Mouse (Mus musculus): Measurements from ENCODE around the gene Eif2ak3. TPM values are rescaled to one million over a fixed set of nuclear protein-coding genes. Genes with fewer than 3 reads are reported as not detected.

Gene Eif2ak3
- polyA plus RNA-seq, 1 experiment from 2014 or later, result 5.0 TPM

- H3K4me3 ChIP-seq (ENCODE audit: low read depth, low read length), result peak overlapping the region; percentile 44
- peak overlapping the region; percentile 72 for H3K27ac ChIP-seq (ENCODE audit: low read depth, low read length)
- H3K9me3 ChIP-seq (replicated peaks; ENCODE audit: control insufficient read depth, low read length), result no peaks in the 10 kb centered on the region
- H3K36me3 ChIP-seq (ENCODE audit: control insufficient read depth, insufficient read depth, low read length), result no peaks in the 10 kb centered on the region
- 7% methylated on average over 23 of the region's 23 CpGs for WGBS (ENCODE audit: insufficient replicate concordance)
- H3K4me1 ChIP-seq (ENCODE audit: control insufficient read depth, insufficient read depth, low read length), result peaks cover 13% of the 10 kb centered on the region
- no peaks in the 10 kb centered on the region; the same call in 1 of the 2 replicates for H3K27me3 ChIP-seq (ENCODE audit: control insufficient read depth, insufficient read depth, low read length)
- H3K9ac ChIP-seq (ENCODE audit: low read depth, low read length), result peak overlapping the region; percentile 74
- peak overlapping the region; percentile 74 for H3K4me2 ChIP-seq
- peak; percentile 88 for ATAC-seq (replicated peaks; ENCODE audit: insufficient number of reproducible peaks, low FRiP score, low TSS enrichment)
Measured at GRCm38 (mm10) chr6:70824085-70824986, 20.0 kb upstream of the Eif2ak3 start.

- ATAC-seq (replicated peaks; ENCODE audit: insufficient number of reproducible peaks, low FRiP score, low TSS enrichment), result no peak; the same call in 1 of the 2 replicates
- H3K9me3 ChIP-seq (replicated peaks; ENCODE audit: control insufficient read depth, low read length), result no peaks in the 10 kb centered on the region
- no peaks in the 10 kb centered on the region; the same call in 1 of the 2 replicates for H3K27me3 ChIP-seq (ENCODE audit: control insufficient read depth, insufficient read depth, low read length)
- H3K36me3 ChIP-seq (ENCODE audit: control insufficient read depth, insufficient read depth, low read length), result no peaks in the 10 kb centered on the region
- peak overlapping the region; percentile 74; the same call in 1 of the 2 replicates for H3K9ac ChIP-seq (ENCODE audit: low read depth, low read length)
- H3K4me1 ChIP-seq (ENCODE audit: control insufficient read depth, insufficient read depth, low read length), result peaks cover 13% of the 10 kb centered on the region
- 46% methylated on average over 4 of the region's 4 CpGs for WGBS (ENCODE audit: insufficient replicate concordance)
- peak overlapping the region; percentile 74 for H3K4me2 ChIP-seq
- peak overlapping the region; percentile 72 for H3K27ac ChIP-seq (ENCODE audit: low read depth, low read length)
- peak overlapping the region; percentile 44 for H3K4me3 ChIP-seq (ENCODE audit: low read depth, low read length)
Measured at GRCm38 (mm10) chr6:70824987-70825337, 19.4 kb upstream of the Eif2ak3 start.

GRCm38 (mm10) chr6:70829451-70829850 lies 14.9 kb upstream of the Eif2ak3 start:
- H3K9ac ChIP-seq (ENCODE audit: low read depth, low read length), result no peak overlapping the region
- H3K4me3 ChIP-seq (ENCODE audit: low read depth, low read length), result no peak overlapping the region
- no peak overlapping the region for H3K27ac ChIP-seq (ENCODE audit: low read depth, low read length)
- H3K4me1 ChIP-seq (ENCODE audit: control insufficient read depth, insufficient read depth, low read length), result no peaks in the 10 kb centered on the region
- no peaks in the 10 kb centered on the region; the same call in 1 of the 2 replicates for H3K27me3 ChIP-seq (ENCODE audit: control insufficient read depth, insufficient read depth, low read length)
- H3K4me2 ChIP-seq, result no peak overlapping the region
- H3K36me3 ChIP-seq (ENCODE audit: control insufficient read depth, insufficient read depth, low read length), result no peaks in the 10 kb centered on the region
- ATAC-seq (replicated peaks; ENCODE audit: insufficient number of reproducible peaks, low FRiP score, low TSS enrichment), result no peak
- 63% methylated on average over 2 of the region's 2 CpGs for WGBS (ENCODE audit: insufficient replicate concordance)
- H3K9me3 ChIP-seq (replicated peaks; ENCODE audit: control insufficient read depth, low read length), result no peaks in the 10 kb centered on the region

GRCm38 (mm10) chr6:70830552-70830951 lies 13.8 kb upstream of the Eif2ak3 start:
- no peak overlapping the region for H3K4me2 ChIP-seq
- no peaks in the 10 kb centered on the region; the same call in 1 of the 2 replicates for H3K27me3 ChIP-seq (ENCODE audit: control insufficient read depth, insufficient read depth, low read length)
- no peaks in the 10 kb centered on the region for H3K4me1 ChIP-seq (ENCODE audit: control insufficient read depth, insufficient read depth, low read length)
- H3K4me3 ChIP-seq (ENCODE audit: low read depth, low read length), result no peak overlapping the region
- no peaks in the 10 kb centered on the region for H3K9me3 ChIP-seq (replicated peaks; ENCODE audit: control insufficient read depth, low read length)
- H3K36me3 ChIP-seq (ENCODE audit: control insufficient read depth, insufficient read depth, low read length), result no peaks in the 10 kb centered on the region
- 65% methylated on average over 3 of the region's 3 CpGs for WGBS (ENCODE audit: insufficient replicate concordance)
- ATAC-seq (replicated peaks; ENCODE audit: insufficient number of reproducible peaks, low FRiP score, low TSS enrichment), result no peak
- H3K27ac ChIP-seq (ENCODE audit: low read depth, low read length), result no peak overlapping the region
- H3K9ac ChIP-seq (ENCODE audit: low read depth, low read length), result no peak overlapping the region

- no peaks in the 10 kb centered on the region for H3K9me3 ChIP-seq (replicated peaks; ENCODE audit: control insufficient read depth, low read length)
- no peak overlapping the region for H3K4me3 ChIP-seq (ENCODE audit: low read depth, low read length)
- H3K36me3 ChIP-seq (ENCODE audit: control insufficient read depth, insufficient read depth, low read length), result no peaks in the 10 kb centered on the region
- no peak overlapping the region for H3K4me2 ChIP-seq
- H3K27ac ChIP-seq (ENCODE audit: low read depth, low read length), result no peak overlapping the region
- 59% methylated on average over 10 of the region's 10 CpGs for WGBS (ENCODE audit: insufficient replicate concordance)
- no peak overlapping the region for H3K9ac ChIP-seq (ENCODE audit: low read depth, low read length)
- no peaks in the 10 kb centered on the region for H3K4me1 ChIP-seq (ENCODE audit: control insufficient read depth, insufficient read depth, low read length)
- ATAC-seq (replicated peaks; ENCODE audit: insufficient number of reproducible peaks, low FRiP score, low TSS enrichment), result no peak
- no peaks in the 10 kb centered on the region; the same call in 1 of the 2 replicates for H3K27me3 ChIP-seq (ENCODE audit: control insufficient read depth, insufficient read depth, low read length)
Measured at GRCm38 (mm10) chr6:70831179-70831839, 13.0 kb upstream of the Eif2ak3 start.

GRCm38 (mm10) chr6:70837297-70837696 lies 7.0 kb upstream of the Eif2ak3 start:
- Histone ChIP-seq H3K9me3 (replicated peaks; ENCODE audit: control insufficient read depth, low read length) (no peaks in the 10 kb centered on the region), H3K4me1 (ENCODE audit: control insufficient read depth, insufficient read depth, low read length) (no peaks in the 10 kb centered on the region)

GRCm38 (mm10) chr6:70838532-70838931 lies 5.8 kb upstream of the Eif2ak3 start:
- no peak for ATAC-seq (replicated peaks; ENCODE audit: insufficient number of reproducible peaks, low FRiP score, low TSS enrichment)
- H3K9me3 ChIP-seq (replicated peaks; ENCODE audit: control insufficient read depth, low read length), result no peaks in the 10 kb centered on the region
- 40% methylated on average over 3 of the region's 3 CpGs for WGBS (ENCODE audit: insufficient replicate concordance)

More at GRCm38 (mm10) chr6:70837297-70837696, 7.0 kb upstream of the Eif2ak3 start:
- H3K9ac ChIP-seq (ENCODE audit: low read depth, low read length), result no peak overlapping the region
- H3K4me3 ChIP-seq (ENCODE audit: low read depth, low read length), result no peak overlapping the region
- no peak overlapping the region for H3K27ac ChIP-seq (ENCODE audit: low read depth, low read length)
- no peaks in the 10 kb centered on the region for H3K36me3 ChIP-seq (ENCODE audit: control insufficient read depth, insufficient read depth, low read length)
- no peak overlapping the region for H3K4me2 ChIP-seq
- ATAC-seq (replicated peaks; ENCODE audit: insufficient number of reproducible peaks, low FRiP score, low TSS enrichment), result no peak
- WGBS (ENCODE audit: insufficient replicate concordance), result 81% methylated on average over 2 of the region's 2 CpGs
- no peaks in the 10 kb centered on the region for H3K27me3 ChIP-seq (ENCODE audit: control insufficient read depth, insufficient read depth, low read length)

GRCm38 (mm10) chr6:70840281-70840680 lies 4.0 kb upstream of the Eif2ak3 start:
- H3K4me1 ChIP-seq (ENCODE audit: control insufficient read depth, insufficient read depth, low read length), result peaks cover 5% of the 10 kb centered on the region
- no peaks in the 10 kb centered on the region for H3K36me3 ChIP-seq (ENCODE audit: control insufficient read depth, insufficient read depth, low read length)
- ATAC-seq (replicated peaks; ENCODE audit: insufficient number of reproducible peaks, low FRiP score, low TSS enrichment), result no peak
- H3K9me3 ChIP-seq (replicated peaks; ENCODE audit: control insufficient read depth, low read length), result no peaks in the 10 kb centered on the region
- no peak overlapping the region for H3K4me2 ChIP-seq
- no peaks in the 10 kb centered on the region for H3K27me3 ChIP-seq (ENCODE audit: control insufficient read depth, insufficient read depth, low read length)
- H3K9ac ChIP-seq (ENCODE audit: low read depth, low read length), result no peak overlapping the region
- 61% methylated on average over 5 of the region's 5 CpGs for WGBS (ENCODE audit: insufficient replicate concordance)
- H3K4me3 ChIP-seq (ENCODE audit: low read depth, low read length), result no peak overlapping the region
- no peak overlapping the region for H3K27ac ChIP-seq (ENCODE audit: low read depth, low read length)

More at GRCm38 (mm10) chr6:70838532-70838931, 5.8 kb upstream of the Eif2ak3 start:
- Histone ChIP-seq H3K9ac (ENCODE audit: low read depth, low read length) (no peak overlapping the region), H3K4me1 (ENCODE audit: control insufficient read depth, insufficient read depth, low read length) (peaks cover 4% of the 10 kb centered on the region), H3K27me3 (ENCODE audit: control insufficient read depth, insufficient read depth, low read length) (no peaks in the 10 kb centered on the region), H3K27ac (ENCODE audit: low read depth, low read length) (no peak overlapping the region), H3K4me3 (ENCODE audit: low read depth, low read length) (no peak overlapping the region), H3K36me3 (ENCODE audit: control insufficient read depth, insufficient read depth, low read length) (no peaks in the 10 kb centered on the region), H3K4me2 (no peak overlapping the region)

Data from heart, embryonic 11.5 days (tissue).